Mouse (Mus musculus): Measurements from ENCODE around the gene Icam4.

The Icam4 gene

DNA sequence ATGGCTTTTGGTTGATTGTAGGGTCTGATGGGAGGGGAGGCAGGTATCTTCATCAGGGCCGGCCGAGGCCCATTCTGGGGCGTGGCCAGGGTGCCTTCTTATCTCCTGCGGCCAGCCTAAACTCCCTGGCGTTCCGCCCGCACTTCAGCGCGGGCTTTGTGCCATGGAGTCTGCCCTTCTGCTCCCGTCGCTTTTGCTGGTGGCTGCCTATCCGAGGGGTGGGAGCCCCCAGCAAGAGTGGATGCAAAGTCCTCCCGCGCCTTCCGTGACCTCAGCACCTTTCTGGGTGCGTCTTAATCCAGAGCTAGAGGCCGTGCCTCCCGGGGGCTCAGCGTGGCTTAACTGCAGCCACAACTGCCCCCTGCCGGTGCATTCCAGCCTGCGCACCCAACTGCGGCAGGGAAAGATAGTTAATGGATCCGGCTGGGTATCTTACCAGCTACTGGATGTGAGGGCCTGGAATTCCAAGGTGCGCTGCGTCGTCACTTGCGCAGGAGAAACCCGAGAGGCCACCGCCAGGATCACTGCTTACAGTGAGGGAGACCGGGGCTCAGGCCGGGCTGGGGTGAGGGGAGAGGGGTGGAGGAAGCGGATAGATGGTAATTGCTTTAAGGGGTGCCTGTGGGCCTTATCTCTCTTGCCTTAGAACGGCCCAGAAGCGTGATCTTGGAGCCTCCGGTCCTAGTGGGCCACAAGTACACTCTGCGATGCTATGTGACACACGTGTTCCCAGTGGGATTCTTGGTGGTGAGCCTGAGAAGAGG, at the start of gene Icam4:
Icam4 (plus strand) TSS at position 83 of the 764 bp plus-strand sequence.
- in situ Hi-C loops (cut with MboI; ENCODE audit: low pct_unique_long_range_greater_than_20kb in 1 of 2, low sequenced_read_pairs in 2 of 2, unreplicated experiment in 1 of 2): no loop called here

DNA sequence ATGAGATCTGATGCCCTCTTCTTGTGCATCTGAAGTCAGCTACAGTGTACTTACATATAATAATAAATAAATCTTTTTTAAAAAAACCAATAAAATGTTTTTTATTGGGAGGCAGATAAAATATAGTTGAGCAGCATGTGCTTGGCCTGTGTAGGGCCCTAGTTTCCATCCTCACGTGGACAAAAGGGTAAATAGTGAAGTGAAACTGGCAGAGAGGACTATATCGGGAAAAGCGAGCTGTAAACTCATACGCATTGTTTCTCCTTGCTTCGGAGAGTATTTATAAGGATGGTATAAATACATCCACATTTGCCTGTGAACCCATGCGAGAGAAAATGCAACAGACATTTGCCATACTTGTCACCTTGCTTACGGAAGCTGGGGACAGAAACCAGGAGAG, 49.4 kb upstream of the Icam4 start:
- in situ Hi-C loops (cut with MboI; ENCODE audit: low pct_unique_long_range_greater_than_20kb in 1 of 2, low sequenced_read_pairs in 2 of 2, unreplicated experiment in 1 of 2): loop anchor here in 1 of 2 experiments (25.0 kb wide), 1 partner anchor 242 kb away; the partner anchor contains the start of gene Olfm2

DNA sequence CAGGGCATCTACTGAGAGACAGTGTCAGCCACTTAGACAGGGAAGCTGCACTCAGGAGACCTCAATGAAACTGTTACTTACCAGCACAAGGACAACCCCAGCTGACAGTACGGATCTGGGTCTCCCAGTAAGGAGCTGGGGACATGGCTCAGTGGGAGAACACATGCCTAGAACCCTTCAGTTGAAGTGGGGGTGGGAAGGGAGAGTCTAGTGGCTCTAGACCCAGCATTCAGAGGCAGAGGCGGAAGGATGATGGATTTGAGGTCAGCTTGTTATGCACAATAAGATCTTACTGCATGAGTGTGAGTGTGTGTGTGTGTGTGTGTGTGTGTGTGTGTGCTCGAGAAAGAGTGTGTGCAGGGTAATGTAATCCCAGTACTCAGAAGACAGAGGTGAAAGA, 47.0 kb upstream of the Icam4 start:
- in situ Hi-C loops (cut with MboI; ENCODE audit: low pct_unique_long_range_greater_than_20kb in 1 of 2, low sequenced_read_pairs in 2 of 2, unreplicated experiment in 1 of 2): loop anchor here in 1 of 2 experiments (25.0 kb wide), 1 partner anchor 245 kb away; the partner anchor contains the start of gene Olfm2

DNA sequence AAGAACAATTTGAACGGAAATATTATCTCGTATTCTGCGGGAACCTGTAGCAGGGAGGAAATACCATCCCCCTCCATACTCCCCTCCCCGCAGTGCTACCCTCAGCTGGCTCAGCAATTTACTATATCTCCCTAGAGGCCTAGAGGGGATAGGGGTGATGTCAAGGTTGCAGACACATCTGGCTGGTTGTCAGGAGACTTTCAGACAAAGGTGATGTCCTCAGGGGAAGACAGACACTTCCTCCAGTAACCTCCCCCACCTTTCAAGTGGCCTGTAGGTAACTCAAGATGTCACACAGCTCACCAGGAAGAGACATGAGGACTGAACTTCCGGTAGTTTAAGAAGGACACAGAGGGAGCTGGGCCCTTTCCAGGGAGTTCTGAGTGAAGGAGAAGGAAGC, 46.0 kb upstream of the Icam4 start:
- in situ Hi-C loops (cut with MboI; ENCODE audit: low pct_unique_long_range_greater_than_20kb in 1 of 2, low sequenced_read_pairs in 2 of 2, unreplicated experiment in 1 of 2): loop anchor here in 1 of 2 experiments (25.0 kb wide), 1 partner anchor 246 kb away; the partner anchor contains the start of gene Olfm2

DNA sequence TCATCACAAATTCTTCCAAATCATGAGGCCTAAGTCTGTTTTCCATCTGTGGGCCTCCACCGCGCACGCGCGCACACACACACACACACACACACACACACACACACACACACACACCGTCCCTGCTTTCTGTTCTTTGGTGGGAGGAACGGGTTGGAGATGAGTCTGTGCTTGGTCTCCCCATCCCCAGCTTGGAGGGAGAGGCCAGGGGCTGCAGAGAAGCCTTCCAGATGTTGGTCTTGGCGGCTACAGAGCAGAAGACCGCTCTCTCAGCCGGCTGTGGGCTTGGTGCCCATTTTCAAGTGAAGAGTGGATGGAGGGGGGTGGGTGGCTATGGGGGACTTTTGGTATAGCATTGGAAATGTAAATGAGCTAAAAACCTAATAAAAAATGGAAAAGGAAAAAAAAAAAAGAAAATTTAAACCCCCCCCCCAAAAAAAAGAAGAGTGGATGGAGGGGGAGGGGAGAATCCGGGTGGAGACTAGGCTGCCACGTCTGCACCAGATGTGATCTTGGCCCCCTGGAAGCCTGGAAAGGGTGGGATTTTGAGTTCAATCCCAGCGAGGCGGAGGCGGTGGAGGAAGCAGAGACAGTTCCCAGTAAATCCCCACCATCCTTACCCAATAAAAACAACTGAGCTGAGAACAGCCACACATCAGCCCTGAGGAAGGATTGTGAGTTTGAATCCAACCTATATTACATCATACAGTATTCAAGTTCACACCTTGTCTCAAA, 42.1 kb upstream of the Icam4 start:
- in situ Hi-C loops (cut with MboI; ENCODE audit: low pct_unique_long_range_greater_than_20kb in 1 of 2, low sequenced_read_pairs in 2 of 2, unreplicated experiment in 1 of 2): loop anchor here in 1 of 2 experiments (25.0 kb wide), 1 partner anchor 250 kb away; the partner anchor contains the start of gene Olfm2

DNA sequence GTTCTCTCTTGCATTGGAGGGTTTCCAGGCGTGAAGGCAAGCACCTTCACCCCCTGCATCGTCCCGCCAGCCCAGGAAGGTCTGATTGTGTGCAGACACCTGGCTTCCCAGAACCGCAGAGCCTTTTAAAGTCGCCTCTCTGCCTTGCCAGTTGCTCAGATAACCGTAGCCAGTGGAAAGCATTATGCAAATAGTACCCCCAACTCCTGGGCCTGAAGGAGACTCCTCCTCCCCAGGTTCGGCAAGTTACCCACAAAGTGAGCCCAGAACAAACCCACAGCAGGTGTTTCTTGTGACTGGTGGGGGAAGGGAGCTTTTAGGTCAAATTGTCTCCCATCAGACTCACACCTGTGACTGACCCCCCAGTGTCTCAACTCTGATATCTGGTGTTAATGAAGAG, 41.2 kb upstream of the Icam4 start:
- in situ Hi-C loops (cut with MboI; ENCODE audit: low pct_unique_long_range_greater_than_20kb in 1 of 2, low sequenced_read_pairs in 2 of 2, unreplicated experiment in 1 of 2): loop anchor here in 1 of 2 experiments (25.0 kb wide), 1 partner anchor 251 kb away; the partner anchor contains the start of gene Olfm2

DNA sequence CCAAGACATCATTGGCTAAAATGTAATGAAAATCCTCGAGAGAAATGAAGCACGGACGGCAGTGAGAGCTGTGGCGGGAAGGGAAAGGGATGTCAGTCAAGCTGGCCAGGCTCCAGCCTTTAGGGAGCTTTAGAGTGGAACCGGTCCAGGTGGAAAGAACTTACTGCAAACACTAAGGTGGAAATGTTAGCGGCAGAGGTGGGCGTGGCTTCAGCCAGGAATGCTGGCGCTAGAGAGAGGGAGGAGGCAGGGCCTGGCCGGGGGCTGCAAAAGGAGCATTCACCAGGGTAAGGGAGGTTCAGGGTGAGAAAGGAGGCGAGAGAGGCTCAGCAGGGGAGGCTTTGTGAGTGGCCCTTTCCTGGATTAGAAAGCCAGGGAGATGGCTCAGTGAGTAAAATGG, 38.3 kb upstream of the Icam4 start:
- in situ Hi-C loops (cut with MboI; ENCODE audit: low pct_unique_long_range_greater_than_20kb in 1 of 2, low sequenced_read_pairs in 2 of 2, unreplicated experiment in 1 of 2): loop anchor here in 1 of 2 experiments (25.0 kb wide), 1 partner anchor 254 kb away; the partner anchor contains the start of gene Olfm2

DNA sequence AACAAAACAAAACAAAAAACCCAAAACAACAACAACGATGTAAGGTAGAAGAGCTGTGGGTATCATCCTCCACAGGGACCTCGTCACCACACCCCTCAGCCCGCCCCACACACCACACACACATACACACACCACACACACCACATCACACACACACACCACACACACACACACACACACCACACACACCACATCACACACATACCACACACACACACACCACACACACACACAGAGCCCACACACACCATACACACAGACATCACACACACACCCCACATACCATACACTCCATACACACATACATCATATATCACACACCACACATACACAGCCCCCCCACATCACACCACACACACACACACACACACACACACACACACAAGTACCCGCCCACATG, 37.6 kb upstream of the Icam4 start:
- in situ Hi-C loops (cut with MboI; ENCODE audit: low pct_unique_long_range_greater_than_20kb in 1 of 2, low sequenced_read_pairs in 2 of 2, unreplicated experiment in 1 of 2): loop anchor here in 1 of 2 experiments (25.0 kb wide), 1 partner anchor 254 kb away; the partner anchor contains the start of gene Olfm2

DNA sequence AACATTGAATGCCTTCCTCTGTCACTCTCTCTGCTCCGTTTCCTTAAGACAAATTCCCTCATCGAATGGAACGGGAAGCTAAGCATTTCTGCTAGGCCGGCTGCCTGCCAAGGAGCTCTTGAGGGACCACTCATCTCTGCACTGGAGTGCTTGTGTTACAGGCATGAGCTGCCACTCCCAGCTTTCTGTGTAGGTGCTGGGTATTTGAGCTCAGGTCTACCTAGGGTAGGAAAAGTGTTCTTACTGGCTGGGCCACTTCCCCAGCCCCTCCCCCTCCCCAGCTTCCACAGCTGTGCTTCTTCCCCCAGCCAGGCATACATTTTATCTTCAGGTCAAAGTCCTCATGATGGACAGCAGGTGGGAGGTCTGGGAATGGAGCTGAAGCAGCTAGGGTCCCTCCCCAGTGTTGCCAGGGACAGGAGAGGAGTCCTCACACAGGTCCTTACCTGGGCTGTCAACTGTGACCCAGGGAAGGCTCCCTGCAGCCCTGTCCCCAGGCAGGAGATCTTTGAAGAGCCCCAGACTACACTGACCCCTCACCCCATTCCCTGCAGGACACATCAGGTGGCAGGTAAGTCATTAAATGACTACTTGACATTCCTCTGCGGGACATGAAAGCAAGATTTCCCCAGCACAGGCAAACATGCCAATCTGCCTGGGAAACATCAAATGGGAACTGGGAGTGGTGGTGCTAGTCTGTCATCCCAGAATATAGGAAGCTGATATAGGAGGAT, 35.8 kb upstream of the Icam4 start:
- in situ Hi-C loops (cut with MboI; ENCODE audit: low pct_unique_long_range_greater_than_20kb in 1 of 2, low sequenced_read_pairs in 2 of 2, unreplicated experiment in 1 of 2): loop anchor here in 1 of 2 experiments (25.0 kb wide), 1 partner anchor 256 kb away; the partner anchor contains the start of gene Olfm2

DNA sequence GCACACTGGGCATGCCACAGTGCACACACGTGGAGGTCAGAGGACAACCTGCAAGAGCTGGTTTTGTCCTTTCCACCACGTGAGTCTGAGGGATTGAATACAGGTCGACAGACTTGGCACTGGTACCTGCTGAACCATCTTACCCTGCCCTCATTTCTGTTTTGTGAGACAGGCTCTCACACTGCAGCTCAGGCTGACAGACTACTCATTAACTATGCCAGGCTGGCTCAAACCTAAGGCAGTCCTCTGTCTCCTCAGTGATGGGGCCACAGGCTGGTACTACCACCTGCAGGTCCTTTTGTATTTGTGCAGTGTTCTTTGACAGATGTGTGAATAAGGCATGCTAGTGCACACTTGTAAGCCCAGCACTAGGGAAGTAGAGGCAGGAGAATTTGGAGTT, 34.1 kb upstream of the Icam4 start:
- in situ Hi-C loops (cut with MboI; ENCODE audit: low pct_unique_long_range_greater_than_20kb in 1 of 2, low sequenced_read_pairs in 2 of 2, unreplicated experiment in 1 of 2): loop anchor here (5.0 to 25.0 kb wide), 2 partner anchors 93 to 258 kb away; partner anchors contain the start of gene Olfm2 (in 1 of the 2)

DNA sequence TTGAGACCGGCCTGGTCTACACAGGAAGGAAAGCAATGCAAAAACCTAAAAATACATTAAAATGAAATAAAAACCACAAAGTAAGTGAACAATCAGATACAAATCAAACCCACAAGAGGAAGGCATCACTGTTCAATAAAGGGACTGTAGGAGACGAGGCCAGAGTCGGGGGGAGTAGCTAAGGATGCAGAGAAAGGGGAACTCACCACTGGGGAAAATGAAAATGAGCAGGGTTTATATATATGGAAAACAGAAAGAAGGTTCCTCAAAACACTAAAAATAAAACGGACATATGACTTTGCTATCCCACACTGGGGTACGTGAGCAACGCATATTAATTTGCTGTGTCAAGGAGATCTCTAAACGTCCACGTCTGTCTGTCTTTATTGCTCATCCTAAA, 32.1 kb upstream of the Icam4 start:
- in situ Hi-C loops (cut with MboI; ENCODE audit: low pct_unique_long_range_greater_than_20kb in 1 of 2, low sequenced_read_pairs in 2 of 2, unreplicated experiment in 1 of 2): loop anchor here (5.0 to 25.0 kb wide), 2 partner anchors 95 to 260 kb away; partner anchors contain the start of gene Olfm2 (in 1 of the 2)

DNA sequence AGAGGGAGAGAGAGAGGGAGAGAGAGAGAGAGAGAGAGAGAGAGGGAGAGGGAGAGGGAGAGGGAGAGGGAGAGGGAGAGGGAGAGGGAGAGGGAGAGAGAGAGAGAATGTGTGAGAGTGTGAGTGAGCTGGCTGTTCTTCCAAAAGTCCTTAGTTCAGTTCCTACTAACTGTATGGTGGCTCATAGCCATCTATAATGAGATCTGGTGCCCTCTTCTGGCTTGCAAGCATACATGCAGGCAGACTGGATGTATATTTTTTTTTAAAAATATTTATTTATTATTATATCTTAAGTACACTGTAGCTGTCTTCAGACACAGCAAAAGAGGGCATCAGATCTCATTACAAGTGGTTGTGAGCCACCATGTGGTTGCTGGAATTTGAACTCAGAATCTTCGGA, 30.8 kb upstream of the Icam4 start:
- in situ Hi-C loops (cut with MboI; ENCODE audit: low pct_unique_long_range_greater_than_20kb in 1 of 2, low sequenced_read_pairs in 2 of 2, unreplicated experiment in 1 of 2): loop anchor here (5.0 to 25.0 kb wide), 2 partner anchors 96 to 261 kb away; partner anchors contain the start of gene Olfm2 (in 1 of the 2)

DNA sequence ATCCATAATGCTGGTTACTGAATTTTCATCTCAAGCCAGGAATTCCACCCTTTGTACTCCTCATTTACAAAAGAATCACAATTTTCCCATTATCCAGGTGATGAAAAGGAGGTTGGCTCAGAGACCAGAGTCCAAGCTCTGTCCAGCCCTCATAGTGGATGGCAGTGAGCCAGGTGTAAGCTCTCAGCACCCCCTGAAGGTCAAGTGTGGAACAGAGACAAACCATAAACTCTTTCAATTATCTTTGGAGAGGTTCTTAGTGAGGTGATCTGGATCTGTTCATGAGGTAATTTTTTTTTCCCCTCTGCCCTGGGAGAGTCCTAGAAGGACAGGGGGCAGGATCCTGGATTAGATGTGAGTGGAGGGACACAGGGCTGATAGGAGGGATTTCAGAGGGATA, 28.4 kb upstream of the Icam4 start:
- in situ Hi-C loops (cut with MboI; ENCODE audit: low pct_unique_long_range_greater_than_20kb in 1 of 2, low sequenced_read_pairs in 2 of 2, unreplicated experiment in 1 of 2): loop anchor here in 1 of 2 experiments (5.0 kb wide), 2 partner anchors 54 to 99 kb away; no protein-coding TSS in a partner anchor

DNA sequence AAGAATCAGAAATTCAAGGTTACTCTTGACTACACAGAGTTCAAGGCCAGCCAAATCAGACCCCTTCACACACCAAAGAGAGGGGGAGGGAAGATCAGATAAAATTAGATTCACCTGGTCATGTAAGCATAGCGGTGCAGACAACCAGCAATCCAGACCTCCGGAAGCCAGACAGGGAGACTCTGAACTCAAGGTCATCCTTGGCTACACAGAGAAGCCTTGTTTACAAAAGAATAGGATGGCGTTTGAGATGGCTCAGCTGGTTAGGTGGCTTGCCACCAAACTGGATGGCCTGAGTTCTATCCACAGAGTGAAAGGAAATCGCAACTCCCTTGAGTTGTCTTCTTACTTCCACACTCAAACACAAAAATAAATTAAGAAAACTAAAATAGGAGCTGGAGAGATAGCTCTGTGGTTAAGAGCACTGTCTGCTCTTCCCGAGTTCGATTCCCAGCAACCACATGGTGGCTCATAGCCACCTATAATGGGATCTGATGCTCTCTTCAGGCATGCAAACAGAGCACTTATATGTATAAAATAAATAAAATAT, 27.4 kb upstream of the Icam4 start:
- in situ Hi-C loops (cut with MboI; ENCODE audit: low pct_unique_long_range_greater_than_20kb in 1 of 2, low sequenced_read_pairs in 2 of 2, unreplicated experiment in 1 of 2): loop anchor here in 1 of 2 experiments (5.0 kb wide), 2 partner anchors 54 to 99 kb away; no protein-coding TSS in a partner anchor

DNA sequence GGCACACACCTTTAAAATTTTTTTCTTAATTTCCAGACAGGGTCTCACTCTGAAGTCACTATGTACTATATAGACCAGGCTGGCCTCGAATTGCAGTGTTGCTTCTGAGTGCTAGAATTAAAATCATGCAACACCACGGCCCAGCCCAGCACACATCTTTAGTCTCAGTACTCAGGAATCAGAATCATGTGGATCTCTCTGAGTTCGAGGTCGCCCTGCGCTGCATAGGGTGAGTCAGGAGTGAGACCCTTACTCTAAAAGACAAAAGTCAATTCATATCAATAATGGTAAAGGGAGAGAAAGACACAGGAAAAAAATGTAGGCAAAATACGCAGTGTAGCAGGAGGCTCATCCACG, 26.9 kb upstream of the Icam4 start:
- in situ Hi-C loops (cut with MboI; ENCODE audit: low pct_unique_long_range_greater_than_20kb in 1 of 2, low sequenced_read_pairs in 2 of 2, unreplicated experiment in 1 of 2): loop anchor here in 1 of 2 experiments (5.0 kb wide), 2 partner anchors 55 to 100 kb away; no protein-coding TSS in a partner anchor

DNA sequence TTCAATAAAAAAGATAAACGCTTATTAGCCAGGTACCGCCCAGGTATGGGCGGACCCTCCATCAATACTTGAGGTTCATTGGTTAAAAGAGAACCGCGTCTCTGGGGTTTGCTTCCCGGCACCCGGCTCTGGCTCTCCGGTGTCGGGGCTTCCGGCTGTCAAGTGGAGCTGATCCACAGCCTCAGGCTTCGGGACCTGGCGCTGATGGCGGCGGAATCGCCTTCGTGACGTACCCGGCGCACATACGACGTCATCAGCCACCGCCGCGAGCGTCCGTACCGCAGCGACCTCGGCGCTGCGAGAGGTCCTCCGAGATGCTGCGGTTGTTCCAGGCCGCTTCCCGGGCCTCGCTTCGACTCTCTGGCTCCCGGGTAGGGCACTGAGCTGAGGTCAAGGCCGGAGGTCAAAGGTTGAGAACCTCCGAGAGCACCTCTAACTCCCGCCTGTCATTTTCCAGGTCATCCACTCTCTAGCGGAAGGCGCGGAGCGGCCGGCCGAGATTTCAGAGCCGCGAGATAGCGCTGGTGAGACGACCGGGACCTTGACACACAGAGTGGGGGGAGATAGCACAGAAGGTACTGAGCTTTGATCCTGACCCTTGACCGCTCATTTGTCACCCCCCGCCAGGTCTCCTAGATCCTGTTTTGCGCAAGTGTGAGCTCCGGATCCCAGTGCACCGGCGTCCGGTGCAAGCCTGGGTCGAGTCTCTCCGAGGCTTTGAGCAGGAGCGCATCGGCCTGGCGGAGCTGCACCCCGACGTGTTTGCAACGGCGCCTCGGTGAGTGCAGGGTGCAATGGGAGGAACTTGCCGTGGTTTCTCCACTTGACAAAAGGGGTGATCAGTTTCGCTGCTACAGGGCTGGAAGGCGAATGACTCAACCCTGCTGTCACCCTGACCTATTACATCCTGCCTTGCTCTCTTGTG, 26.3 kb upstream of the Icam4 start, which contains the start of gene Mrpl4:
Mrpl4 (plus strand) TSS at position 112 of the 925 bp plus-strand sequence.
- in situ Hi-C loops (cut with MboI; ENCODE audit: low pct_unique_long_range_greater_than_20kb in 1 of 2, low sequenced_read_pairs in 2 of 2, unreplicated experiment in 1 of 2): loop anchor here in 1 of 2 experiments (5.0 kb wide), 2 partner anchors 56 to 101 kb away; no protein-coding TSS in a partner anchor

All from mouse embryonic stem cell (cell line).